In the genomic region with DNA sequence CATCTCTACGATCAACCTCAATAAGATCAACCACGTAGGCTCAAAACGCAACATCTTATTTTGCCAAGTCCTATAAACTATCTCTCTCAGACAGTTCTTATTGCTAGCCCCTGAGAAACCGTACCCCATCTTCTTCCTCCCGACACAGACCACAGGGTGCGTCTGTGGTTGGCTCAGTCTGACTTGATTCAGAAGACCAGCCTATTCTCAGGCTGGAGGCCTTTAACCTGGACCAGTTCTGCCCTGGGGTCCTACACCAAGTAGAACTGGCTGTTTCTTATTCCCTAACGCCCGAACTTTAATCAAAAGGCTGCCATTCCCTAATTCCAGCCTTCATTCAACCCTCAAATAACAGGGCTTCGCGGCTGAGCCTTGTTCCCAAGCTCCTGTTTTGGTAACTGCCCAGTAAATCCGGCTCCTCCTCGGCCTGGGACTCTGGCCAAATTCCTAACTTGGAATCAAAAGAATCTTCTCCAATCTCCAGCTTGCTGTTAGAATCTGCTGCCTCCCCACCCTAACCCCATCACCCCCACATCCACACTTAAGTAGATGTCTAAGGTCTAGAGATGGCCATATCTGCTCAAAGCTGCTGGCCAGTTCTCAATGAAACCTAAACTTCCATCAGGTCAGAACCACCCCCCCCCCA, we compare ENCODE assay signal across 7 mouse cellular contexts.
DNase-seq lines count a peak whose midpoint lies in the region; ATAC-seq and TF ChIP-seq lines count a peak whose summit lies in the region.

No protein-coding gene starts in this region.

- 59% methylated on average over 12 of the region's 12 CpGs for WGBS in lung, postnatal 0 days
- 68% methylated on average over 12 of the region's 12 CpGs for WGBS in intestine, embryonic 15.5 days

- H3K36me3 ChIP-seq in lung, postnatal 0 days (ENCODE audit: insufficient read depth, low read length): no peaks in the 10 kb centered on the region
- H3K36me3 ChIP-seq in intestine, embryonic 15.5 days: no peaks in the 10 kb centered on the region

- no peaks in the 10 kb centered on the region for H3K27me3 ChIP-seq in lung, postnatal 0 days (replicated peaks; ENCODE audit: insufficient read depth, low read length)
- no peaks in the 10 kb centered on the region for H3K27me3 ChIP-seq in intestine, embryonic 15.5 days (replicated peaks)

- H3K9ac ChIP-seq in lung, postnatal 0 days (replicated peaks; ENCODE audit: low read depth): no peak overlapping the region
- H3K9ac ChIP-seq in intestine, embryonic 15.5 days: no peak overlapping the region

- H3K4me3 ChIP-seq in layer of hippocampus, adult 2 months: no peak overlapping the region
- H3K4me3 ChIP-seq in lung, postnatal 0 days (ENCODE audit: low read depth, low read length): no peak overlapping the region
- no peak overlapping the region for H3K4me3 ChIP-seq in intestine, embryonic 15.5 days (replicated peaks)

- peak in 1 of 2 experiments; percentile 25 for DNase-seq in layer of hippocampus, adult 2 months (ENCODE audit: low spot score in 2 of 2)
- no peak for DNase-seq in layer of hippocampus, adult 9-10 months (ENCODE audit: low spot score)
- peak; percentile 40 for DNase-seq in fibroblast of lung, adult 2 months (ENCODE audit: low read depth)
- DNase-seq in gastrocnemius, postnatal 25 days: peak; percentile 22
- DNase-seq in lung, postnatal 0 days (ENCODE audit: low spot score): peak; percentile 71
- no peak for DNase-seq in spleen, postnatal 36 days (ENCODE audit: low spot score in 2 of 2)

- peaks cover 4% of the 10 kb centered on the region; the same call in 1 of the 2 replicates for H3K4me1 ChIP-seq in lung, postnatal 0 days (ENCODE audit: insufficient read depth, low read depth, low read length)
- H3K4me1 ChIP-seq in intestine, embryonic 15.5 days (replicated peaks): peaks cover 8% of the 10 kb centered on the region

- peak; percentile 35; the same call in 1 of the 2 replicates for ATAC-seq in lung, postnatal 0 days
- no peak for ATAC-seq in intestine, embryonic 15.5 days

- H3K27ac ChIP-seq in layer of hippocampus, adult 2 months: peak overlapping the region; percentile 72
- no peak overlapping the region for H3K27ac ChIP-seq in lung, postnatal 0 days (ENCODE audit: low read length)
- no peak overlapping the region for H3K27ac ChIP-seq in intestine, embryonic 15.5 days

- H3K9me3 ChIP-seq in lung, postnatal 0 days (ENCODE audit: low read length): no peaks in the 10 kb centered on the region
- H3K9me3 ChIP-seq in intestine, embryonic 15.5 days: no peaks in the 10 kb centered on the region

- TF ChIP-seq CTCF in layer of hippocampus, adult 2 months (conservative IDR thresholded peaks at IDR 0.05): no peak
- no peak for TF ChIP-seq CTCF in lung, postnatal 0 days (IDR thresholded peaks at IDR 0.05)

- TF ChIP-seq EP300 in lung, postnatal 0 days (IDR thresholded peaks at IDR 0.05): no peak

- H3K4me2 ChIP-seq in lung, postnatal 0 days (replicated peaks; ENCODE audit: low read depth, low read length): no peak overlapping the region
- no peak overlapping the region for H3K4me2 ChIP-seq in intestine, embryonic 15.5 days (replicated peaks)

Comparison
In these comparisons a context has a peak if more than half of its experiments do, and no peak if none do; other contexts are left out.
1. DNase-seq: peak in fibroblast of lung, adult 2 months (single experiment), gastrocnemius, postnatal 25 days (single experiment) and lung, postnatal 0 days (single experiment); none in layer of hippocampus, adult 9-10 months (single experiment) and spleen, postnatal 36 days (0 of 2).